Mouse (Mus musculus): Measurements from ENCODE around the gene Tssc4.

DNA sequence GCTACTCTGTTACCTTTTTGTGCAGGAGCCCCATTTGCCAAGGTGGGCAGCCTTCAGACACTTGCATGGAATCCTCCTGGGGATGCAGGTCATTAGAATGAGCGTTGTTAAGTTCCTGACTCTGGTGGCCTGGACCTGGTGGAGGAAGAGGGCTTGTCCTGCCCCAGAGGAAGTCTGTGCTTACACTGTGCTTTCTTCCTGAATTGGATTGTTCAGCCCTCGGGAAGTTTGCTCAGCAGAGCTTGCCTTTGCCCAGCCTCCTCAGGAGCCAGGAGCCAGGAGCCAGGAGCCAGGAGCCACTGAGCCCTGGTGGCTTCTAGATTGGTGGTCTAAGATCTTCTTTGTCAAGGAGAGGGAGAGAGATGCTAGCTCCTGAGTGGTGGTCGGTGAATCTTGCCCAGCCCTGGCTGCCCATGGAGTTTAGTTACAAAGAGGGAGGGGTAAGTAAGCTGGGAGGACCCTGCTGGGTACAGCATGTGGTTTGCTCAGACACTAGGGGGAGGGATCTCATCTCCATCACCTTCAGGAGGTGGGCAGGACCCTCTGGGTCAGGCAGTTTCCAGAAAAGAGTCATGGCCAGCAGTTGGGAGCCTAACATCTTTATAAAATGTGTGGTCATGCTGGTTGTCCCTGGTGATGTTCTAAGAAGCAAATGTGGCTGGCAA is 40.1 kb downstream of the Tssc4 start:
- TF ChIP-seq FOSL1 (IDR thresholded peaks at IDR 0.05; ENCODE audit: insufficient read depth, low read length, poor library complexity, severe bottlenecking) (no peak), CTCF (IDR thresholded peaks at IDR 0.05; ENCODE audit: control insufficient read depth, insufficient read depth, insufficient read length) (no peak), USF1 (IDR thresholded peaks at IDR 0.05; ENCODE audit: low read depth) (no peak)

All from C2C12 (cell line).